ENCODE assay signal across 8 mouse cellular contexts in the genomic region with DNA sequence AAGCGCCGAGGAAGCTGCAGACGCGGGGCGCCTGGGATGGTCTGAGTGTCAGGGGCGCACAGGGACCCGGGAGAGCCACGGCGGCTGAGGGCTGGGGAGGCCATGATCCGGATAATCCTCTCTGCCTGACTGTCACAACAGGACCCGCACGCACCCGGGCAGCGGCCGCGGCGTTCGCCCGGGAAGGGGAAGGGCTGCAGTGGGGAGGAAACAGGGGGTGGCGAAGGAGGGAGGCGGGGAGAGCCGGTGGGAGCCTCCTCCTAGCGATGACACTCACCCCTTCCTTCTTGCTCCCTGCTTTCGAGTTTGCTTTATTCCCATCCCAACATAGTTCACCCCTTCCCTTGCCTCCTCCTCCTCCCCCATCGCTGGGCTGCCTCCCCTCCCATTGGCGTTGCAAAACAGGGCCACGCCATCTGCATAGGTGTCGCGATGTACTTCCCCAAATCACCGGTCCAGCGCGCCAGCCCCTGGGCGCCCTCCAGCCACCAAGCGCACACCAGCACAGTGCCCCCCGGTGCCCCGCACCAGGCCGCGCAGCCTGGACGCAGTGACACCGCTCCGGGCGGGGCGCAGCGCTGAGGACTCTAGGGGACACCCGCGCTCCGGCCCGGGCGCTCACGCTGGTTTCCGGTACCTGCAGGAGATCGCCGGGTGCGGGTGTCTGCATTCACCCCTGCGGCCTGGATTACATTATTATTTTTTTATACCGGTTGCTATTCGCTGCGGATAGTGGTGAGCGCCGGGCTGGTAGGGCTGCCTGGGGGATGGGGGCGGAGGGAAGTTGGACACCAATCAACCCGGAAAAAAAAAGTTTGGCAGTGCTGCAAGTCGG. TPM values are rescaled to one million over a fixed set of nuclear protein-coding genes. Genes with fewer than 3 reads are reported as not detected.
DNase-seq lines count a peak whose midpoint lies in the region; ATAC-seq and TF ChIP-seq lines count a peak whose summit lies in the region.

No protein-coding gene starts in this region.

- no peaks in the 10 kb centered on the region for H3K79me2 ChIP-seq in C2C12 (ENCODE audit: control insufficient read depth, insufficient read depth)

- H3K4me2 ChIP-seq in forebrain, embryonic 12.5 days = peak overlapping the region; percentile 100
- H3K4me2 ChIP-seq in heart, postnatal 0 days (ENCODE audit: low read depth, low read length) = peak overlapping the region; percentile 99
- H3K4me2 ChIP-seq in neural tube, embryonic 14.5 days (ENCODE audit: low read depth, low read length) = peak overlapping the region; percentile 98

- H3K9ac ChIP-seq in forebrain, embryonic 12.5 days = peak overlapping the region; percentile 64
- peak overlapping the region; percentile 65 for H3K9ac ChIP-seq in heart, postnatal 0 days (replicated peaks; ENCODE audit: low read depth, low read length)
- H3K9ac ChIP-seq in neural tube, embryonic 14.5 days (replicated peaks; ENCODE audit: low read depth, low read length) = peak overlapping the region; percentile 72

- no peaks in the 10 kb centered on the region for H3K79me3 ChIP-seq in C2C12 (ENCODE audit: low read depth)

- peak overlapping the region; percentile 11 for H3K4me3 ChIP-seq in C2C12 (ENCODE audit: insufficient read depth, poor library complexity, severe bottlenecking)
- peak overlapping the region; percentile 97 for H3K4me3 ChIP-seq in bone marrow, adult 2 months (replicated peaks; ENCODE audit: control insufficient read depth, low read depth, low read length)
- peak overlapping the region; percentile 68 for H3K4me3 ChIP-seq in forebrain, embryonic 12.5 days (replicated peaks)
- H3K4me3 ChIP-seq in heart, postnatal 0 days (ENCODE audit: low read depth, low read length) = peak overlapping the region; percentile 77
- peak overlapping the region; percentile 81 for H3K4me3 ChIP-seq in lung, adult 2 months (replicated peaks; ENCODE audit: extremely low read depth, low read depth, low read length)
- peak overlapping the region; percentile 81 for H3K4me3 ChIP-seq in neural tube, embryonic 14.5 days (ENCODE audit: low read depth, low read length)
- H3K4me3 ChIP-seq in testis, adult 2 months (ENCODE audit: control insufficient read depth, low read depth, low read length) = peak overlapping the region; percentile 74

- TF ChIP-seq EP300 in heart, postnatal 0 days (IDR thresholded peaks at IDR 0.05; ENCODE audit: low read depth) = no peak

- peak overlapping the region; percentile 97 for H3K27ac ChIP-seq in bone marrow, adult 2 months (ENCODE audit: control insufficient read depth, insufficient read depth, low read depth, low read length, poor library complexity)
- H3K27ac ChIP-seq in forebrain, embryonic 12.5 days = 0 out of 2 replicates have a peak overlapping the region, but pooled peaks have one; percentile 25
- peak overlapping the region; percentile 80 for H3K27ac ChIP-seq in heart, postnatal 0 days (ENCODE audit: low read depth)
- peak overlapping the region; percentile 92 for H3K27ac ChIP-seq in neural tube, embryonic 14.5 days (ENCODE audit: low read depth, low read length)
- peak overlapping the region; percentile 75 for H3K27ac ChIP-seq in testis, adult 2 months (ENCODE audit: control insufficient read depth, insufficient read depth, low read depth, low read length)

- no peak for TF ChIP-seq CTCF in C2C12 (IDR thresholded peaks at IDR 0.05; ENCODE audit: control insufficient read depth, insufficient read depth, insufficient read length)
- TF ChIP-seq CTCF in bone marrow, adult 2 months (IDR thresholded peaks at IDR 0.05; ENCODE audit: control insufficient read depth, insufficient read depth, low read length) = no peak
- TF ChIP-seq CTCF in heart, postnatal 0 days (IDR thresholded peaks at IDR 0.05; ENCODE audit: low read depth) = 0 out of 2 replicates have a peak, but pooled peaks have one; percentile 20
- TF ChIP-seq CTCF in lung, adult 2 months (IDR thresholded peaks at IDR 0.05; ENCODE audit: insufficient read depth, low read length) = no peak
- no peak for TF ChIP-seq CTCF in testis, adult 2 months (IDR thresholded peaks at IDR 0.05; ENCODE audit: control insufficient read depth, insufficient read depth, insufficient replicate concordance, low read depth, low read length)

- ATAC-seq in forebrain, embryonic 12.5 days (ENCODE audit: low FRiP score) = peak; percentile 28
- ATAC-seq in heart, postnatal 0 days (ENCODE audit: insufficient read depth, low read depth) = peak; percentile 31
- peak; percentile 23 for ATAC-seq in neural tube, embryonic 14.5 days (ENCODE audit: low read depth)

- no peaks in the 10 kb centered on the region for H3K4me1 ChIP-seq in bone marrow, adult 2 months (ENCODE audit: control insufficient read depth, insufficient read depth, low read length)
- H3K4me1 ChIP-seq in forebrain, embryonic 12.5 days = peaks cover 29% of the 10 kb centered on the region
- H3K4me1 ChIP-seq in heart, postnatal 0 days (ENCODE audit: control insufficient read depth, insufficient read depth) = peaks cover 11% of the 10 kb centered on the region
- peaks cover 3% of the 10 kb centered on the region; the same call in 1 of the 2 replicates for H3K4me1 ChIP-seq in lung, adult 2 months (ENCODE audit: control insufficient read depth, insufficient read depth, low read length)
- peaks cover 8% of the 10 kb centered on the region for H3K4me1 ChIP-seq in neural tube, embryonic 14.5 days (ENCODE audit: control insufficient read depth, insufficient read depth, low read length)
- H3K4me1 ChIP-seq in testis, adult 2 months (ENCODE audit: control insufficient read depth, insufficient read depth, low read length) = peaks cover 16% of the 10 kb centered on the region

- H3K27me3 ChIP-seq in C2C12 (ENCODE audit: control insufficient read depth, insufficient read depth, insufficient read length) = peaks cover 29% of the 10 kb centered on the region
- H3K27me3 ChIP-seq in forebrain, embryonic 12.5 days = peaks cover 47% of the 10 kb centered on the region
- H3K27me3 ChIP-seq in heart, postnatal 0 days (ENCODE audit: control insufficient read depth, insufficient read depth, low read length) = no peaks in the 10 kb centered on the region
- H3K27me3 ChIP-seq in neural tube, embryonic 14.5 days (ENCODE audit: control insufficient read depth, insufficient read depth, low read length) = peaks cover 10% of the 10 kb centered on the region
- H3K27me3 ChIP-seq in testis, adult 2 months (ENCODE audit: control insufficient read depth, insufficient read depth, low read length) = peaks cover 8% of the 10 kb centered on the region; the same call in 1 of the 2 replicates

- WGBS in bone marrow, adult 2 months = under 1% methylated on average over 62 of the region's 63 CpGs
- WGBS in forebrain, embryonic 12.5 days = under 1% methylated on average over 50 of the region's 63 CpGs
- WGBS in heart, postnatal 0 days = 0% methylated on average over 59 of the region's 63 CpGs
- WGBS in lung, adult 2 months = under 1% methylated on average over 63 of the region's 63 CpGs
- WGBS in neural tube, embryonic 14.5 days = under 1% methylated on average over 59 of the region's 63 CpGs

- no peaks in the 10 kb centered on the region for H3K36me3 ChIP-seq in C2C12 (ENCODE audit: control insufficient read depth, insufficient read depth)
- no peaks in the 10 kb centered on the region for H3K36me3 ChIP-seq in forebrain, embryonic 12.5 days (replicated peaks)
- H3K36me3 ChIP-seq in heart, postnatal 0 days (replicated peaks; ENCODE audit: control insufficient read depth, insufficient read depth, low read length) = no peaks in the 10 kb centered on the region
- no peaks in the 10 kb centered on the region for H3K36me3 ChIP-seq in neural tube, embryonic 14.5 days (ENCODE audit: control insufficient read depth, insufficient read depth, low read length)
- H3K36me3 ChIP-seq in testis, adult 2 months (ENCODE audit: control insufficient read depth, insufficient read depth, low read length) = no peaks in the 10 kb centered on the region

- TF ChIP-seq POLR2A in bone marrow, adult 2 months (IDR thresholded peaks at IDR 0.05; ENCODE audit: borderline replicate concordance, control insufficient read depth, low read depth, low read length) = no peak; the same call in 1 of the 2 replicates
- peak; percentile 39; the same call in 1 of the 2 replicates for TF ChIP-seq POLR2A in lung, adult 2 months (IDR thresholded peaks at IDR 0.05; ENCODE audit: borderline replicate concordance, extremely low read depth, low read depth, low read length)
- TF ChIP-seq POLR2A in testis, adult 2 months (IDR thresholded peaks at IDR 0.05; ENCODE audit: control insufficient read depth, low read depth, low read length) = no peak

- H3ac ChIP-seq in C2C12 (ENCODE audit: control insufficient read depth, insufficient read length, low read depth) = no peak overlapping the region

- H3K9me3 ChIP-seq in forebrain, embryonic 12.5 days = no peaks in the 10 kb centered on the region
- H3K9me3 ChIP-seq in heart, postnatal 0 days (replicated peaks; ENCODE audit: control insufficient read depth, low read length) = no peaks in the 10 kb centered on the region
- no peaks in the 10 kb centered on the region for H3K9me3 ChIP-seq in neural tube, embryonic 14.5 days (ENCODE audit: control insufficient read depth, low read length)

- peak; percentile 66 for DNase-seq in heart, postnatal 0 days (ENCODE audit: low spot score)
- DNase-seq in kidney, postnatal 36 days = peak; percentile 68 to 78
- DNase-seq in lung, adult 2 months = peak; percentile 75

TF ChIP-seq in C2C12, 6 proteins besides CTCF, POLR2A, EP300 and RAD21:
- TF ChIP-seq CEBPB (IDR thresholded peaks at IDR 0.05; ENCODE audit: low read depth) = no peak
- TF ChIP-seq FOSL1 (IDR thresholded peaks at IDR 0.05; ENCODE audit: insufficient read depth, low read length, poor library complexity, severe bottlenecking) = no peak
- no peak for TF ChIP-seq MYOG (IDR thresholded peaks at IDR 0.05; ENCODE audit: control insufficient read depth, extremely low read depth, insufficient read length)
- no peak for TF ChIP-seq MYOD1 (IDR thresholded peaks at IDR 0.05; ENCODE audit: control insufficient read depth, insufficient read length, low read depth)
- TF ChIP-seq USF1 (IDR thresholded peaks at IDR 0.05; ENCODE audit: low read depth) = no peak
- no peak for TF ChIP-seq MAX (IDR thresholded peaks at IDR 0.05)

RNA-seq across cellular contexts. Expression of gene Smarca2, which starts 1.7 kb away (rescaled TPM):
- polyA plus RNA-seq in C2C12 (2012; fragmentation: generic; extraction: Trizol) = 2.1 TPM
- 55.4 and 77.8 TPM in 2 replicates for polyA plus RNA-seq in bone marrow, adult 2 months (2011; ENCODE audit: insufficient read depth, insufficient read length, low replicate concordance, missing spikeins)
- polyA plus RNA-seq in forebrain, embryonic 12.5 days (2016; fragmentation: Nextera tagmentation; extraction: Ambion mirVana) = 60.0 and 65.2 TPM in 2 replicates
- 50.1 and 56.9 TPM in 2 replicates for total RNA-seq in heart, postnatal 0 days (2014; rRNA removed; ENCODE audit: low replicate concordance)
- 21.3 and 21.7 TPM in 2 replicates for polyA plus RNA-seq in heart, postnatal 0 days (2015; fragmentation: Nextera tagmentation; extraction: Ambion mirVana)
- 69.7 and 78.9 TPM in 2 replicates for polyA plus RNA-seq in lung, adult 2 months (2012; rRNA removed)
- polyA plus RNA-seq in neural tube, embryonic 14.5 days (2014; fragmentation: Nextera tagmentation; extraction: Ambion mirVana) = 121 and 128 TPM in 2 replicates
- 196 and 209 TPM in 2 replicates for polyA plus RNA-seq in testis, adult 2 months (2012; rRNA removed)

Comparison
In these comparisons a context has a peak if more than half of its experiments do, and no peak if none do; other contexts are left out.
1. Peak in every context shown above with its lines: DNase-seq, ATAC-seq, H3K4me3 ChIP-seq and H3K27ac ChIP-seq.
2. H3K4me3 ChIP-seq: peak in every context shown above with its lines; median percentile 97 in bone marrow, adult 2 months; 81 in lung, adult 2 months; 81 in neural tube, embryonic 14.5 days; 77 in heart, postnatal 0 days; 74 in testis, adult 2 months; 68 in forebrain, embryonic 12.5 days; 11 in C2C12.
3. H3K27ac ChIP-seq: peak in every context shown above with its lines; median percentile 97 in bone marrow, adult 2 months; 92 in neural tube, embryonic 14.5 days; 80 in heart, postnatal 0 days; 75 in testis, adult 2 months; 25 in forebrain, embryonic 12.5 days.